Mouse (Mus musculus): ENCODE measurements at regions not wholly inside any gene's neighbourhood (a gene's known extent, or its start where the extent isn't known, plus 50 kb on each side); places are given as distances from the start of the nearest gene placed in this dataset.

- DNase-seq (ENCODE audit: low spot score in 2 of 2) = no peak
Observed at GRCm38 (mm10) chr9:83326437-83327086, 114.4 kb downstream of the Lca5 start.

- peak; percentile 81 to 91 for DNase-seq (ENCODE audit: low spot score in 2 of 2)
Observed at GRCm38 (mm10) chr9:83325910-83326309, 115.0 kb downstream of the Lca5 start.

GRCm38 (mm10) chr9:83324336-83324735, 116.6 kb downstream of the Lca5 start:
- no peak for DNase-seq (ENCODE audit: low spot score in 2 of 2)

GRCm38 (mm10) chr9:83322991-83323583, 117.8 kb downstream of the Lca5 start:
- DNase-seq (ENCODE audit: low spot score in 2 of 2) = no peak

- DNase-seq (ENCODE audit: low spot score in 2 of 2) = no peak
Observed at GRCm38 (mm10) chr9:83321793-83322192, 119.1 kb downstream of the Lca5 start.

GRCm38 (mm10) chr9:83320834-83321233, 120.1 kb downstream of the Lca5 start:
- no peak for DNase-seq (ENCODE audit: low spot score in 2 of 2)

GRCm38 (mm10) chr9:83316818-83317162, 124.1 kb downstream of the Lca5 start:
- no peak for DNase-seq (ENCODE audit: low spot score in 2 of 2)

- DNase-seq (ENCODE audit: low spot score in 2 of 2) = peak; percentile 62 to 92
Observed at GRCm38 (mm10) chr9:83315941-83316817, 124.7 kb downstream of the Lca5 start.

- DNase-seq (ENCODE audit: low spot score in 2 of 2) = no peak
Observed at GRCm38 (mm10) chr9:83308771-83309170, 132.2 kb downstream of the Lca5 start.

- no peak for DNase-seq (ENCODE audit: low spot score in 2 of 2)
Observed at GRCm38 (mm10) chr9:83308092-83308491, 132.8 kb downstream of the Lca5 start.

- no peak for DNase-seq (ENCODE audit: low spot score in 2 of 2)
Observed at GRCm38 (mm10) chr9:83307349-83307938, 133.5 kb downstream of the Lca5 start.

GRCm38 (mm10) chr9:83304925-83305324, 136.0 kb downstream of the Lca5 start:
- no peak for DNase-seq (ENCODE audit: low spot score in 2 of 2)

GRCm38 (mm10) chr9:83300500-83300899, 140.4 kb downstream of the Lca5 start:
- DNase-seq (ENCODE audit: low spot score in 2 of 2) = no peak

- DNase-seq (ENCODE audit: low spot score in 2 of 2) = no peak
Observed at GRCm38 (mm10) chr9:83300044-83300443, 140.9 kb downstream of the Lca5 start.

GRCm38 (mm10) chr9:83299623-83300022, 141.3 kb downstream of the Lca5 start:
- DNase-seq (ENCODE audit: low spot score in 2 of 2) = no peak

GRCm38 (mm10) chr9:83295453-83295852, 145.5 kb downstream of the Lca5 start:
- no peak for DNase-seq (ENCODE audit: low spot score in 2 of 2)

- DNase-seq (ENCODE audit: low spot score in 2 of 2) = no peak
Observed at GRCm38 (mm10) chr9:83294441-83294840, 146.5 kb downstream of the Lca5 start.

- DNase-seq (ENCODE audit: low spot score in 2 of 2) = no peak
Observed at GRCm38 (mm10) chr9:83284097-83284496, 137.6 kb upstream of the Hmgn3 start.

- DNase-seq (ENCODE audit: low spot score in 2 of 2) = no peak
Observed at GRCm38 (mm10) chr9:83283662-83284061, 137.2 kb upstream of the Hmgn3 start.

- DNase-seq (ENCODE audit: low spot score in 2 of 2) = no peak
Observed at GRCm38 (mm10) chr9:83283249-83283648, 136.8 kb upstream of the Hmgn3 start.

GRCm38 (mm10) chr9:83277791-83278190, 131.3 kb upstream of the Hmgn3 start:
- no peak for DNase-seq (ENCODE audit: low spot score in 2 of 2)

GRCm38 (mm10) chr9:83277356-83277755, 130.9 kb upstream of the Hmgn3 start:
- DNase-seq (ENCODE audit: low spot score in 2 of 2) = no peak
